Mouse (Mus musculus): Measurements from ENCODE around the gene Polg2. TPM values are rescaled to one million over a fixed set of nuclear protein-coding genes. Genes with fewer than 3 reads are reported as not detected.

The Polg2 gene
- total and polyA plus RNA-seq, 3 experiments = 6.3 to 10.7 TPM; not detected in 1

DNA sequence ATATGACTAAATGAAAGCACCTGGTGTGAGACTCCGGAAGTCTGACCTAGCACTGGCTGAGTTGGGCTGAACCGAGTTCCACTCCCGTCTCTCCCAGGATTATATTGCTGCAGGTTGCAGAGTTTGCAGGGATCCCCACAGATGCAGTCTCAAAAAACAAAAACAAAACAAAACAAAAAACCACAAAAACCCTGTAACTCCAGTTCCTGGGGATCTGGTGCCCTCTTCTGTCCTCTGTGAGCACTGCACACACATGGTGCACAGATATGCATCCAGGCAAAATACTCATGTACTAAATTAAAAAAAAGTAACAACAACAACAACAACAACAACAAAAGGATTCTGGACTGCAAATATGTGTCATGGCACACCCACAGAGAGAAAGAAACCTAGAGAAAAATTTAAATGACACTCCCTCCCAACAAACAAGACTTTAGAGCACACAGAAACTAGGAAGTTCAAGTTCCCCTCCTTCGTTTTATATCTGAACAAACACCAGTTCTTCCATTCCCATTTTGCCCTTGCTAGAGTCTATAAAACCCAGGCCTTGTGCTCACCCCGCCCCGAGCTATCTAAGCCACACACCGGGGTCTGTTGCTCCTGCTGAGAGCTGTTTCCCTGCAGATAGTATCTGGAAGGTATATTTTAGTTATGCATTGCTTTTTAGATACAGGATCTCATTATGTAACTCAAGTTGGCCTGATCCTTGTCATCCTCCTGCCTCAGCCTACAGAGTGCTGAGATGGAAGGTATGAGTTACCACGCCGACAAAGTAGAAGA, 9.0 kb downstream of the Polg2 start:
- Histone ChIP-seq H3K79me2 (ENCODE audit: control insufficient read depth, insufficient read depth, low read length, poor library complexity) (no peaks in the 10 kb centered on the region), H3K4me3 (ENCODE audit: control insufficient read depth in 1 of 2, insufficient read depth in 1 of 2, low read depth in 2 of 2, low read length in 2 of 2) (no peak overlapping the region), H3K9ac (ENCODE audit: control insufficient read depth, low read depth, low read length, poor library complexity, severe bottlenecking) (no peak overlapping the region), H3K27ac (ENCODE audit: control insufficient read depth, low read depth, low read length) (peak overlapping the region; percentile 29), H3K36me3 (ENCODE audit: control insufficient read depth in 1 of 2, insufficient read depth in 2 of 2, low read length in 2 of 2) (peaks cover 11 to 24% of the 10 kb centered on the region in 2 experiments), H3K27me3 (ENCODE audit: control insufficient read depth in 1 of 2, insufficient read depth in 2 of 2, low read length in 2 of 2) (no peaks in the 10 kb centered on the region), H3K4me1 (ENCODE audit: control insufficient read depth in 1 of 2, insufficient read depth in 2 of 2, low read length in 2 of 2) (peaks cover 0 to under 1% of the 10 kb centered on the region in 2 experiments; a peak in 1 of 4 replicates), H3K9me3 (replicated peaks; ENCODE audit: insufficient read depth, low read length) (no peaks in the 10 kb centered on the region)
- peak; percentile 83 for DNase-seq (ENCODE audit: low read depth, low spot score)
- TF ChIP-seq MAFK (IDR thresholded peaks at IDR 0.05; ENCODE audit: borderline replicate concordance, low read depth, low read length) (no peak), POLR2AphosphoS5 (IDR thresholded peaks at IDR 0.05; ENCODE audit: borderline replicate concordance, low read depth, low read length) (no peak), JUND (IDR thresholded peaks at IDR 0.05; ENCODE audit: low read depth, low read length) (no peak), ZKSCAN1 (IDR thresholded peaks at IDR 0.05; ENCODE audit: low read depth, low read length) (no peak; the same call in 1 of the 2 replicates), RCOR1 (IDR thresholded peaks at IDR 0.05; ENCODE audit: low read depth, low read length) (peak; percentile 30; the same call in 1 of the 2 replicates), SIN3A (IDR thresholded peaks at IDR 0.05; ENCODE audit: low read length) (peak; percentile 75), BHLHE40 (IDR thresholded peaks at IDR 0.05; ENCODE audit: borderline replicate concordance, low read depth, low read length) (0 out of 2 replicates have a peak, but pooled peaks have one; percentile 27), E2F4 (IDR thresholded peaks at IDR 0.05; ENCODE audit: borderline replicate concordance, low read depth, low read length) (no peak), POLR2AphosphoS2 (IDR thresholded peaks at IDR 0.05; ENCODE audit: low read length) (no peak), ETS1 (IDR thresholded peaks at IDR 0.05; ENCODE audit: low read depth, low read length) (peak; percentile 66; the same call in 1 of the 2 replicates), USF2 (IDR thresholded peaks at IDR 0.05; ENCODE audit: borderline replicate concordance in 1 of 2, insufficient read depth in 1 of 2, low read depth in 1 of 2, low read length in 2 of 2) (no peak), KAT2A (conservative IDR thresholded peaks at IDR 0.05; ENCODE audit: low read depth, low read length) (no peak), ELF1 (IDR thresholded peaks at IDR 0.05; ENCODE audit: low read depth, low read length) (0 out of 2 replicates have a peak, but pooled peaks have one; percentile 19), ZMIZ1 (IDR thresholded peaks at IDR 0.05; ENCODE audit: low read depth, low read length) (no peak), GABPA (IDR thresholded peaks at IDR 0.05; ENCODE audit: low read depth, low read length) (no peak), MEF2A (IDR thresholded peaks at IDR 0.05; ENCODE audit: extremely low read depth, insufficient replicate concordance, low read depth, low read length, poor library complexity, severe bottlenecking) (no peak), TCF12 (IDR thresholded peaks at IDR 0.05; ENCODE audit: low read depth, low read length) (peak; percentile 87), EP300 (IDR thresholded peaks at IDR 0.05; ENCODE audit: low read depth in 1 of 2, low read length in 2 of 2) (peak; percentile 75 to 83; a peak in 3 of 4 replicates), TBP (IDR thresholded peaks at IDR 0.05; ENCODE audit: low read depth, low read length) (no peak), MXI1 (IDR thresholded peaks at IDR 0.05; ENCODE audit: low read depth, low read length) (peak; percentile 72), POLR2A (IDR thresholded peaks at IDR 0.05; ENCODE audit: control insufficient read depth in 1 of 2, insufficient read depth in 1 of 2, low read depth in 1 of 2, low read length in 2 of 2, poor library complexity in 1 of 2) (no peak), ZNF384 (IDR thresholded peaks at IDR 0.05; ENCODE audit: low read depth, low read length) (no peak), HCFC1 (IDR thresholded peaks at IDR 0.05; ENCODE audit: low read depth, low read length) (0 out of 2 replicates have a peak, but pooled peaks have one; percentile 24), MYC (IDR thresholded peaks at IDR 0.05; ENCODE audit: low read depth, low read length) (peak; percentile 40; the same call in 1 of the 2 replicates), MAX (IDR thresholded peaks at IDR 0.05; ENCODE audit: low read length) (peak; percentile 37; the same call in 1 of the 2 replicates), RAD21 (IDR thresholded peaks at IDR 0.05; ENCODE audit: low read depth, low read length) (peak; percentile 81), MYB (IDR thresholded peaks at IDR 0.05; ENCODE audit: low read depth, low read length) (peak; percentile 47; the same call in 1 of the 2 replicates), USF1 (IDR thresholded peaks at IDR 0.05; ENCODE audit: low read depth, low read length) (no peak), CHD1 (IDR thresholded peaks at IDR 0.05; ENCODE audit: low read depth, low read length) (no peak), NRF1 (IDR thresholded peaks at IDR 0.05; ENCODE audit: insufficient read depth, low read depth, low read length, poor library complexity, severe bottlenecking) (no peak), GATA1 (IDR thresholded peaks at IDR 0.05; ENCODE audit: low read depth, low read length) (peak; percentile 67; the same call in 1 of the 2 replicates), CTCF (IDR thresholded peaks at IDR 0.05 in 2 of 3, conservative IDR thresholded peaks at IDR 0.05 in 1 of 3; ENCODE audit: control insufficient read depth in 1 of 3, insufficient read depth in 1 of 3, low read depth in 2 of 3, low read length in 3 of 3, poor library complexity in 1 of 3, severe bottlenecking in 1 of 3) (peak; percentile 63 to 77 (median 75)), SMC3 (IDR thresholded peaks at IDR 0.05; ENCODE audit: low read depth, low read length) (peak; percentile 65), UBTF (IDR thresholded peaks at IDR 0.05; ENCODE audit: borderline replicate concordance, insufficient read depth, low read depth, low read length) (no peak)

Measured in MEL (cell line).